Mouse (Mus musculus): ENCODE results near the gene Slc25a13.
A peak's percentile ranks its signal among the peaks of the same experiment; 100 is the strongest.

Slc25a13 gene

DNA sequence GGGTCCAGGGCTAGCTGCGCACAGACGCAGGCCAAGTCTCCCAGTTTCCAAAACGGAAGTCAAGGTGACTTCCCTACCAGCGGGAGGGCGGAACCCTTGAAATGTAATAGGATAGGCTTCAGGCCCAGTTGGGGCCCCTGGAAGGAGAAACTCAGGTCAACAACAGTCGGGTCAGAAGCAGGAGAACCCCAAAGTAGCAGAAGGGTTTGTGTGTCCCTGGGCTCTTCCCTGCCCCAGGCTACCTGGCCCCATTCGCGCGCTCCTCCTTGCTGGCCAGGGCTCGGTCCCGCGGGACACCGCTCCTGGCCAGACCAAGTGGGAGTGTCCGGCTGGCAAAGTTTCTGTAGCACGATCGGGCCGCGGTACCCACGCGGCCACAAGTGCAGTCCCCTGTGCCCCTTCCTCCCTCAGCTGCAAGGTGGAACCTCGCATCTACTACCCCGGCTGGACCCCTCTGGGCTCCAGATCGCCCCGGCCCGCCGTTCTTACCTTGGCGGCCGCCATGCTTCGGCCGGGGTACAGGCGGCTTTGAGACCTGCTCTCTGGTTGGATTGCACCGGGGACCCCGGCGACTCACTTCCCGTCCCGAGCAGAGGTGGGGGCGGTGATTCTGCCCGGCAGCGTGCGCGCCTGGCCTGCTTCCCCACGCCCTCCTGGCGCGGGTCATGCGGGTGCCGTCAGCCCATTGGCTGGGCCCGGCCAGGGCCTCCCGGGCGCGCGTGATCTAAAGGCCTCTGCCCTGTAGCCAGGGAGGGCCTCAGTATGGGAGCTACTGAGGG is at the start of gene Slc25a13:
Gene Slc25a13, minus strand, starts transcription at position 667 of the 779 bp plus-strand sequence.
- DNase-seq (ENCODE audit: low spot score in 2 of 2) = peak; percentile 67 to 71

DNA sequence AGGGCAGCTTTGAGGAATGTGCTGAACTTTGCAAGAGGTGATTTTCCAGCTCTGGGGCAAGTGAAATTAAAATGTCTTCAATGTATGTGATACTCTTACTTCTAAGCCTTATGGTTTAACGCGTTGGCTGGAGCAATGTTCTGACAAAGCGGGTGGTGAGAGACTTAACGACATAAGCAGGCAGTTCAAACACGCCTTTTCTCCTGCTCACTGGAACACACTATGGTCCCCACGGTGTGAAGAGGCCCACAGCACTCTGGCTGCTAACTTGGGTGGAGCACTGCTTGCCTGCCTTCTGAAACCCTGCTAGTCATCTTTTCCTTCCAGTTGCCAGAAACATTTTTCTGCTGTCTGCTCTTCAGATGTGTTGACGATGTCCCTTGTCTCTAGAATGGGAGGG is 48.8 kb upstream of the Slc25a13 start:
- no peak for DNase-seq (ENCODE audit: low spot score in 2 of 2)

DNA sequence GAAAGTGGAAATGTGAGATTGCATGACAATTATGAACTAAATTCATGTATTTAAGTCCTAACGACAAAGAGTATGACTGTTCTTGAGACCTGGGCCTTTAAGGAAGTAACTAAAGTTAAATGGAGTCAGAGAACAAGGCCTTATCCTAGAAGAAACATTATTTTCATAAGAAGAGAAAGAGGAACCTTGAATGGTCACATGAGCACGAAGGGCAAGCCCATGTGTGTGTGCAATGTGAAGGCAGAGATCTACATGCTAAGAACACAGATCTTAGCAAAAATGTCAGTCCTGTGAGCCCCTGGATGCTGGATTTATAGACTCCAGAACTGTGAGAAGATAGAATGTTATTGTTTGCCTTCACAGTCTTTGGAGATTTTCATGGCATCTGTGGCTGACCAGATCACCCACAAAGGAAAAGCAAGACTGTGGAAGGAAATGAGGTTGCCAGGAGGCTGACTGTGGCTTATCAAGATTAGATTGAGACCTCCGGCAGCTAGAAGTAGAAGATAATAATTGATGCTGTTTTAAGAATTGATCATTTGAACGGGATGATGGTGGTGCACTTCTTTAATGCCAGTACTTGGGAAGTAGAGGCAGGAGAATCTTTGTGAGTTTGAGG is 46.4 kb upstream of the Slc25a13 start:
- no peak for DNase-seq (ENCODE audit: low spot score in 2 of 2)

DNA sequence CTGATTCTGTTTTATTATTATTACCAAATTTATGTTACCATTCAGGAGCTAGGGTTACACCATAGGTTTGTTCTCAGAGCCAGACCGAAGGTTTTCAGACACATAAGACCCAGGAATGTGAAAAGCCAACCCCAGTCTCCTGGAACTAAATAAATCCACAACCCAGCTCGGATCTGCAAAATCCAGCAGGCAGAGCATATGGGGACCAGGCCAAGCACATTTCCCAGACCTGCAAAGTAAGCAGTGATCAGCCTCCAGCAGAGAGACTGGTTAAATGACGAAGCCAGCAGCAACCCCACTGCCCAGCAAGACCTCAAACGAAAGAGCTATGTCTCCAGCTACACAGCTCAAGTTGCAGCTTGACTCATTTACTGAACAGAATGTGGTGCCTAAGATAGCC is 43.9 kb upstream of the Slc25a13 start:
- no peak for DNase-seq (ENCODE audit: low spot score in 2 of 2)

DNA sequence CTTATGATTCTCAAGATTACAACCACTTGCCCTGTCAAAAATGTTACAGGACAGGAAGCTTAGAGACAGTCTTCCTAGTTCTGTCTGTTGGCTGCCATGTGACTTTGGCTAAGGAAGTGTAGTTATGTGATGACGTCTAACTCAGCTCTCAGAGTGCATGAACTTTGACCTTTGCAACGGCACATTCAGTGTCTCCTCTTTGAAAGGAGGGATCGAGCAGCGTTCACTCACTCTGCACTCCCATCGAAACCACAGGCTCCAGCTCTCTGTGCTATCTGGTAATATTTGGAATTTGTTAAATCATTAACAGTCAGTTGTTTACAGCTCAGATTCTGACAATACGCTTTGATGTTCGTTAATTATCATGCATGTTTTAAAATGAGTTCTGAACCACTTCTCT is 31.5 kb upstream of the Slc25a13 start:
- DNase-seq (ENCODE audit: low spot score in 2 of 2) = no peak

DNA sequence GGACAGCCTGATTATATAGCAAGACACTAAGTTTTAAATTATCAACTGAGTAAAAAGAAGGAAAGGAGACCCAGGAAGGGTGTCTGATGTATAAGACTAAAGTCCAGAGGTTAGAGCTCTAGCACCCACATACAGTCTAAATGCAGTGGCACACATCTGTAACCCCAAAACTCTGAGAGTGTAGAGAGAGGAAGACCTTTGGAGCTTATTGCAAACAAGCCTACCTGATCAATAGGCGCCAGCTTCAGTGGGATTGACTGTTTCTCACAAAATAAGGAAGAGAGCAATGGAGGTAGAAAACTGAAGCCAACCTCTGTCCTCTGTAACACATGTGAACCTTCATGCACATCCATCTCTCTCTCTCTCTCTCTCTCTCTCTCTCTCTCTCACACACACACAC is 26.9 kb upstream of the Slc25a13 start:
- no peak for DNase-seq (ENCODE audit: low spot score in 2 of 2)

DNA sequence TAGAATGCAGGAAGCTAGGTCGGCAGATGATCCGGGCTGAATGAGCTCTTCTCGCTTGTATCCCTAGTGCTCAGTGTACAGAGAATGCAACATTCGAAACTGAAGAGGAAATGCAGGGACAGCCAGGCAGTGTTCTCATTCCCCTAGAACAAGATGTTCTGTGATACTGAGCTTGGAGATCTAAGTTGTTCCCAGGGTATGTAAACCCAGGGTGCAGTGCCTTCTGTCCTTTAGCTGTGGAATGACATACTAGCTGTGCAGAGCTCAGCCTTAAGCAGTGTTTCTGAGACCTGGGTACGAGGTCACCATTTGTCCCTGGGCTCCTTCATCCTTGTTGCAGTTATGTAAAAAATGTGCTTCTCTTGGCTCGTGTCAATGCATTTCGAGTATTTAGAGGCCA is 25.1 kb upstream of the Slc25a13 start:
- no peak for DNase-seq (ENCODE audit: low spot score in 2 of 2)

DNA sequence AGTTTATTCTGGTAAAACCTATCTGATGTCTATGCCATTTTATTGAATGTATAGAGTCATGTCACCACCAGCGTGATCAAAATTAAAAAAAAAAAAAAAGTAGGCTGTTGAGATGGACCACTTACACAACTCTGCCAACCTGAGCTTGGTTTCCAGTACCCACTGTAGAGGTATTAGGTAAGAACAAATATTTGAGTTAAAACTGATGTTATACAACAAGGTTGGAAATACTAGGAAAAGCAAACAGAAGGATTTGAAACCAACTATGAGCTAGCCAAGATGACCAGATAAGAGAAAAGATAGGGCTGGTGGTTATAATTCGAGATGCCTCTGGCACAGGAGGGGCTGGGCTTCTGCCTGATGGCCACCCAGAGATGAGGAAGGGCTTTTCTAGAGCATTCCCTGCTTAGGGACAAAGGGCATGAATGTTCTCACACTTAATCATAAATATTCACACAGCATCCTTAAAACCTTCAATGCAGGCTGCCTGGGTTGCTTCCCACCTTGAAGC is 19.9 kb upstream of the Slc25a13 start:
- DNase-seq (ENCODE audit: low spot score in 2 of 2) = no peak

DNA sequence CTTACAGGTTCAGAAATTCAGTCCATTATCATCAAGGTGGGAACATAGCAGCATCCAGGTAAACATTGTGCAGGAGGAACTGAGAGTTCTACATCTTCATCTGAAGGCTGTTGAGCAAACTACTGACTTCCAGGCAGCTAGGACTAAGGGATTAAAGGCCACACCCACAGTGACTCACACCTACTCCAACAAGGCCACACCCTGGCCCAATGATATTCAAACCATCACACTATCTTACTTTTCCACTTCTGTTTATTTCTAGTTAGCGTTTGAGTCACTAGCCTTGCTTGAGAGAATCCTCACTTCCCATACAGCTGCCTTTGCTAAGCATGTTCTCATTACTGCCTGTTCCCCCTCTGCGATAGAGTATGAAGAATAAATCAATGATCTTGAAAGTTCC is 13.3 kb upstream of the Slc25a13 start:
- no peak for DNase-seq (ENCODE audit: low spot score in 2 of 2)

DNA sequence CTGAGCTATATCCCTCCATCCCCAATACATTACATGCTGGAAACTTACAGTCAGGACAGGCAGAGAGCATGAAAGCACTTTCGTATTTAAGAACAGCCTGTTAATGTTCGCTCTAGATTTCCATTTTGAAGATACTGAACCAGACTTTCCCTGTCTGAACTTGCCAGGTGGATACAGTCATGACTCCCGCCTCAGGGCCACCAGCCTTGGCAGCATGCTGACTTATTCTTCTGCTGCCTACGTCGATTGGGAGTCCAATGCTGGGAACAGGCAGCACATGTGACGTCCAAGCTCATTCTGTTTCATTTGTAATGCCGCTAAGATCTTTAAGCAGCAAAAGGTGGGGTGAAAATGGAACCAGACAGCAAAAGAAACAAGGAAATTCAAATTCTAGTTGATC is 5.7 kb upstream of the Slc25a13 start:
- no peak for DNase-seq (ENCODE audit: low spot score in 2 of 2)

DNA sequence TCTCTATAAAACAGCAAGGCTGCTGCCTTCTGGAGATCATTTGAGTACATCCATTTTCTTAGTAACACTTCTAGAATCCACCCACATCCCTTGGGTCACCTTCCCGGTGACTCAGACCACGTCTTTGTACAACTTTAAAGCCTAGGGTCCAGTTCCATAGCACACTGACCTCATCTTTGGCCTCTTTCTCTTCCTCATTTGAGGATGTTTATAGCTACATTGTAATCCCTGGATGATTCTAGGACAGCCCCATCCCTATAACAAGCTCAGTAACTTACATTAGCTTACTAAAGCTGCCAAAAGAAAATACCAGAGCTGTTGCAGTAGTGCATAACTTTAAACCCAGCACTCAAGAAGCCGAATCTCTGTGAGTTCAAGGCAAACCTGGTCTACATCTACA is 3.6 kb upstream of the Slc25a13 start:
- no peak for DNase-seq (ENCODE audit: low spot score in 2 of 2)

DNA sequence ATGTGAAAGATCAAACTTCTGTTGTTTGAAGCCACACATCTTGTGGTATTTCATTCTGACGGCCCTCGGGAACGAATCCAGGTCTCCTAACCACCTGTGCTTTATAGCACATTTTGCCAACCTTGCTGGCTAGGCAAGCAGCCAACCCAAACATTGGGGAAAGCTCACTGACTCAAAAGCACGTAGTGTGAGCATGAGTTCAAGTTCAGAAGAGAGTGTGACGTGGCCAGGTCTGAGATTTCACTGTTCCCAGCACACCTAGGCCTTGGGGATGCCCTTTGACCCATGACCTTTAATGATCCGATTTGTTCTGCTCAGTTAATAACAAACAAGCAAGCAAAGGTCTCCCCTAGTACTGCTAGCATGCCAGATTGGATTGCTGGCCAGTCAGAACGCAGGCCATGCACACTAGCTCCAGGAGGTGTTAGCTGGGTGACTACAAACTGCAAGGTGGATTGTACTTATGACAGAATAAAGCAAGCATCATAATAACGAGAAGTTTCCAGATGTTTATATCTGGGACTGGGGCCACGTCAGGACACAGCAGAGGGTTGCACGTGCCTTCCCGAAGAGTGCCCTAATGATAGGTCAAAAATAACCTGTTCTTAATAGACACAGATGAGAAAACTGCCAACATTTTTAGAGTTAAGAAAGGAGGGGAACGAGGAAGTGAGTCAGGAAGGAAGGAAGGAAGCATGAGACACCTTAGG is 2.8 kb upstream of the Slc25a13 start:
- DNase-seq (ENCODE audit: low spot score in 2 of 2) = no peak

DNA sequence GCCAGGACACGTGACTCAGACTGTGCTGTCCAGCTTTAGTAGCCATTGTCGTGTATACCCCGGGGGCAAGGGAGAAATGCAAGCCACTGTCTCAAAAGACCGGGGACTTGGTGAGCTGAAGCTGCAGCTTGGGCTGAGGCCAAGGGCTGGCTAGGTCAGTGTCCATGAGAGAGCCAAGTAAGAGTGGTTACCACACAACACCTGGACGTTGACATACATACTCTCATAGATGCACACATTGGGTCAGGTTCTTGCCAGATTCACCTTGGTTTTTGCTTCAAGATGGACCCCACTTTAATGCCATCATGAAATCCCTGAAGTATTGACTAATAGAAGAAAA is 283 bp upstream of the Slc25a13 start:
- no peak for DNase-seq (ENCODE audit: low spot score in 2 of 2)

DNA sequence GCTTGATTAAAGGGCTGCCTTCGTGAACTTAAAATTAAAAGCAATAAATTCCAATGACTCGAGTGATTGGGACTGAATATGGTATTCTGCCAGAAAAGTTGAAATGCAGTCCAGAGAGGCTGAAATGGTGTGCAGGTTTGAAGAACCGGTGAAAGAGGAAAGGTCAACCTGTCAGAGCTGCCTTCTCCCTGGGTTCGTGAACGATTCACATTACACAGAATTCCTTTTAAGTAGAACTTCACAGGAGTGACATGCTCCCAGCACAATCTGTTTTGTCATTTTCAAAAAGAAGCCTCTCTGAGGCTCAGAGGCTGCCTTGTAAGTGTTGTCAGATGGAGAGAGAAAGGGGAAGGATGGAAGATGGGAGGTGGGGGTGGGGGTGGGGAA is 860 bp downstream of the Slc25a13 start:
- DNase-seq (ENCODE audit: low spot score in 2 of 2) = no peak

DNA sequence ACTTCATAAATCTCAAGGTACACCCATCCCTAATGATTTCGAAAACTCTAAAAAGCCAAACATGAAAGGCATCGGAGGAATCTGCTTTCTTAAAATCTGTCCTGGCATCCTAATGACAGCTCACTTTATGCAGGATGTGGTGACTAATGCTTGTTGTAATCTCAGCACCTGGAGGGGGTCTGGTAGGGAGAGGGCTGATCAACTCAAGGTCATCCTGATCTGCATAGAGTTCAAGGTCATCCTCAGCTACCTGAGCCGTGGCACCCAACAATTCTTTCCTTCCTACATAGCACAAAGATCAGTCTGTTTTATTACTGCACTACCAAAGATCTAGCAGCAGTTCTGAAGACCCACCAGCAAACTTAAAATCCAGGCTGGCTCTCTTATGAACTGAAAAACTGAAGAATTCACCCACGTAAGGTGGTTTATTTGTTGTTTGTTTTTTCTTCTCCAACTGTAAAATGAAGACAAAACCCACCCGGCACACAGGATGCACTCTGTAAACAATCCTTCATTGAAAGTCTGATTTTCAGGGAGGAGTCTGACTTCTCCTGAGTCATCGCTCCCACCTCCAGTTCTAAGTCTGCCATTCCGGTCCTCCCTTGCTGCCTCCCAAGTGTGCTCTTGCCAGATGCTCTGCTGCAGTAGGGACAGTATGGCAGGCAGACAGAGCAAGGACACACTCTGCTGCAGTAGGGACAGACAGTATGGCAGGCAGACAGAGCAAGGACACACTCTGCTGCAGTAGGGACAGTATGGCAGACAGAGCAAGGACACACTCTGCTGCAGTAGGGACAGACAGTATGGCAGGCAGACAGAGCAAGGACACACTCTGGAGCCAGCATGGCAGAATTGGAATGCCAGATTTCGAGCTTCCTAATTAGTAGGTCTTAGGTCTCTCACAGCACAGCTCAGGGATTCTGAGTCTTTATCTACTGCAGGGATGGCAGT is 4.3 kb downstream of the Slc25a13 start:
- no peak for DNase-seq (ENCODE audit: low spot score in 2 of 2)

DNA sequence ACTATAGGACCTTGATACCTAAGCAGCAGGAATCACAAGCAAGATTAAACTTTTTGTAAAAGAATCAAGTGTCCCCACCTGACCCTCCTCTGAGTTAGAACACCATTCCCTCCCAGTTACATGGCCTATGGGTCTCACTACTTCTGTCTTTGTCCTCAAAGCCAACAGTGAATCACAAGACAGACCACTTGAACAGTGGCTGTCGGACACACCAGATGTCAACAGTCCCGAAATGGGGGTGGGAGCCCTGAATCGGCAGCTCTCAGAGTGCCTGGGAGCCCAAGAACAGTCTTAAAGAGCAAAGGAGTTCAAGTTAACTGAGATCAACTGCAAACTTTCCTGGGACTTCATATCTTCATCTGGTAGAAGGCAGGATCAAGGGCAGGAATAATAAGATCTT is 5.0 kb downstream of the Slc25a13 start:
- DNase-seq (ENCODE audit: low spot score in 2 of 2) = no peak

DNA sequence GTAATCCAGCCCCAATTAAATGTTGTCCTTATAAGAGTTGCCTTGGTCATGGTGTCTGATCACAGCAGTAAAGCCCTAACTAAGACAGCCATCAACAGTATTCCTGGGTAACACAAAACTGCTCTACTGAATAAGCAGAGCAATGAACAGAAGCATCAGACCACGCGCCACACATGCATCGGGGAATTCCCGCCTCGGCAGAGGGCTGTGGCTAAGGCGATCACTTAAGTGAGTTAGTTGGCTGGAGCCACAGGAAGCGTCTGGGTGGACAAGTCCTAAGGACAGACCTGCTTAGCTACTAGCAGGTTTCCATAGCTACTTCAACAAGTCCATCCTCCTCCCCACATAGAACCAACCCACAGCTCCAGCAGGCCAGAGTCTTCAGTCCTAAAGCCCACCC is 6.3 kb downstream of the Slc25a13 start:
- DNase-seq (ENCODE audit: low spot score in 2 of 2) = no peak

DNA sequence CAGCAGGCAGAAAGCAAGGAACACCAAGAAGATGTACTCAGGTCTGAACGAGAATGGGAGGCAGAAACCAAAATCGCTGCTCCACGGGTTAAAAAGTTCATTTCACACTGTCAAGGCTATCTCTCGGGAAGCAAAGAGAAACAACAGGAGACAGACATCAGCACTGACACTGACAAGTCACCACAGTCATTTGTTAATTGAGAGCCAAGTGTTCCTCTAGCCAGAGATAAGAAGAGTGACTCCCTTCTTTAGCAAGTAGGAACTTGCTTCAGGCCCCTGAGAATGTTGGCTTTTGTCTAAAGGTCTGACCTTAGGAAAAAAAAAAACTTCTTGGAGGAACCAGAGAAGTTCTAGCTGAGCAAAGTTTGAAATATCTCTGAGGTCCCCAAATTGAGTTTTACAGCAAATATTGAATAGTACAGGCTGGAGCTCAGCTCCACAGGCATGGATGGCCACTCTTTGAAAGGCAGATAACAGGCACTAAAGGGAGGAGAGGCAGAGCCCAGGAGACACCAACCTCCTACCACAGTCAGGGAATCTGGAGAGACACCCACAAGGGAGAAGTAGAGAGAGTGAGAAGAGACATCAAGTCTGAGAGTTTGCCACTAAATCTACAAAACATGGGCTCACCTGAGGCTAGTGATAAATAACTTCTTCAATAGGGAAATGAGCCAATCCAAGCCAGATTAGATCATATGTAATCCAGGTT is 8.5 kb downstream of the Slc25a13 start:
- DNase-seq (ENCODE audit: low spot score in 2 of 2) = no peak

DNA sequence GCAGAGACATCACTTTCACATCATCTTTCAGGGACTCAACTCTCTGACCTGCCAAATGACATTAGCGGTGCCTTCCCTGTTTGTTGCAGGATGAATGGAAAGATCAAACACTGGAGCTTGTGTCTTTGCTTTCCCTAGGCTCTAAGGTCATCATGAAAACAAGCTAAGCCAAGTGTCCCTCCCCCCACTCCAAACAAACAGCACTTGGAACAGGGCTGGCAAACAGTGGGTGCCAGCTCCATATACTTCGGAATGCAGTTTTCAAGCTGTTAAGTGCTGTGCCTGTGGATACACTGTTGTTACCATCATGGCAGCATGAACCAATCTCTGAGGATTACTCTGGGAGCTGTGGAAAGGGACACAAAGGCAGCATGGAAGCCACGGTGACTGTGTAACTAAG is 9.1 kb downstream of the Slc25a13 start:
- peak in 1 of 2 experiments; percentile 42 for DNase-seq (ENCODE audit: low spot score in 2 of 2)

DNA sequence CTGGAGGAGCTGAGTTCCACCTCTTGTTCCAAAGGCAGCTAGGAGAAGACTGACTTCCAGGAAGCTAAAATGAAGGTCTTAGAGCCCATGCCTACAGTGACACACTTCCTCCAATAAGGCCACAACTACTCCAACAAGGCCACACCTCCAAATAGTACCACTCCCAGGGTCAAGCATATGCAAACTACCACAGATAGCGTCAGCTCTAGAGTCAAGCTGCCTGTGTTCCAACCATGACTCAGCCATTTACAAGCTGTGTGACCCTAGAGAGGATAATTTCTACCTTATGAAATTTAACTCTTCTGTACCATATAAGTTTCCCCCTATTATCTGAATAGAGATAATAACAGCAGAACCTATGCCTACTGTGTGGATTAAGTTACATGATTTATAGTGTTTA is 9.6 kb downstream of the Slc25a13 start:
- DNase-seq (ENCODE audit: low spot score in 2 of 2) = peak in 1 of 2 experiments; percentile 13

DNA sequence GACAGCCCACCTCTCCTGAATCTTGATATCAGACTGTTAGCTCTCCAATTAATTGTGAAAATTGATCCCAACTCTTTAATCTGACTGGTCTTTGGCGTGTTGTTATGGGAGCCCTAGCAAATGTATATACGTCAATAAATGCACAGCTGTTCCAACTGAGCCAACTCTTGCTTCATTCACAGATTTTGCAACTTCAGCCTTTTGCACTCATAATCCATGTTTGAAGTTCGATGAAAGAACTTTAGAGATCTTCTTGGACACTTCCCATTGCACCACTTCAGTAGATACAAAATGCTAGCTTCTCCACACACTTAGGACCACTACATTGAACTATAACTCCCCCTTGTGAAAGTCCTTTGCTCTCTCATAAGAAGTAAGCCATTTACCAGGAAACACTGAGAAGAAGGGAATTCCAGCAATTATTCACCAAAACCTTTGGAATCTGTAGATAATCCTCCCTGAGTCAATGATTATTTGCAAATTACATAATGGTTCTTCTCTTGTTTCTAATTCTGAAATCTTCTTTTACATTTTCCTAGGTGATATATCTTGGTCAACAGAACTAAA is 11.3 kb downstream of the Slc25a13 start:
- DNase-seq (ENCODE audit: low spot score in 2 of 2) = no peak

Data from urinary bladder, postnatal 4 days (tissue).